Mouse (Mus musculus) liver, embryonic 15.5 days (tissue): ENCODE data around the gene 9630041A04Rik. TPM values are rescaled to one million over a fixed set of nuclear protein-coding genes. Genes with fewer than 3 reads are reported as not detected.

Source experiments
- ATAC-seq: fragments of 200-750 bp; cut with Nextera tagmentation; 2 replicates; pipeline ENCODE4 v1.8.0; 2017; ENCODE audit warnings: moderate number of reproducible peaks, mild to moderate bottlenecking, moderate library complexity; ENCODE audit not compliant: insufficient read depth
- H3K27ac ChIP-seq: fragments of 300-500 bp; sonication (generic); replicated peaks from 2 replicates; pipeline ENCODE4 v1.5.1; 2015; ENCODE audit warnings: mild to moderate bottlenecking, inconsistent platforms
- H3K27me3 ChIP-seq: fragments of 300-500 bp; sonication (generic); 2 replicates; pipeline ENCODE4 v1.6.1; 2015; ENCODE audit warnings: mild to moderate bottlenecking, inconsistent platforms
- H3K36me3 ChIP-seq: fragments of 300-500 bp; sonication (generic); replicated peaks from 2 replicates; pipeline ENCODE4 v1.6.1; 2015; ENCODE audit warnings: moderate library complexity, mild to moderate bottlenecking, inconsistent platforms
- H3K4me1 ChIP-seq: fragments of 300-500 bp; sonication (generic); replicated peaks from 2 replicates; pipeline ENCODE4 v1.6.1; 2015; ENCODE audit warnings: inconsistent platforms
- H3K4me2 ChIP-seq: fragments of 300-500 bp; sonication (generic); 2 replicates; pipeline ENCODE4 v1.6.1; 2015; ENCODE audit warnings: moderate library complexity, mild to moderate bottlenecking, inconsistent platforms
- H3K4me3 ChIP-seq: fragments of 300-500 bp; sonication (generic); replicated peaks from 2 replicates; pipeline ENCODE4 v1.5.1; 2015; ENCODE audit warnings: mild to moderate bottlenecking, inconsistent platforms
- H3K9ac ChIP-seq: fragments of 300-500 bp; sonication (generic); 2 replicates; pipeline ENCODE4 v1.6.1; 2015; ENCODE audit warnings: moderate library complexity, mild to moderate bottlenecking, inconsistent platforms
- H3K9me3 ChIP-seq: fragments of 300-500 bp; sonication (generic); replicated peaks from 2 replicates; pipeline ENCODE4 v1.6.1; 2016; ENCODE audit warnings: inconsistent platforms
- WGBS: fragments of 180-500 bp; shearing (Covaris S2); methylation state at CpG from one replicate; pipeline ENCODE4 v1.1.7; 2015; ENCODE audit warnings: mixed read lengths; ENCODE audit not compliant: insufficient replicate concordance; 5-methylcytosine and 5-hydroxymethylcytosine counted together
- polyA plus RNA-seq: library from polyadenylated mRNA; unstranded; fragments of >200 nt; fragmentation: Nextera tagmentation; extraction: Ambion mirVana; gene quantifications from 2 replicates; pipeline ENCODE4 v1.2.1, GENCODE M21; 2015

9630041A04Rik gene
- not detected in 2 replicates for polyA plus RNA-seq

GRCm38 (mm10) chr9:101861596-101862471, at the start of gene 9630041A04Rik:
Gene 9630041A04Rik, plus strand, starts transcription at chr9:101861841.
- no peaks in the 10 kb centered on the region for H3K9me3 ChIP-seq
- no peak within 1 kb of the TSS for H3K27ac ChIP-seq
- H3K4me3 ChIP-seq, result no peak within 1 kb of the TSS
- no peaks in the 10 kb centered on the region for H3K4me1 ChIP-seq
- WGBS, result 60% methylated on average over 15 of the region's 15 CpGs
- no peaks in the 10 kb centered on the region for H3K36me3 ChIP-seq
- no peak for ATAC-seq
- no peaks in the 10 kb centered on the region for H3K27me3 ChIP-seq
- no peak within 1 kb of the TSS for H3K4me2 ChIP-seq
- no peak within 1 kb of the TSS for H3K9ac ChIP-seq

DNA sequence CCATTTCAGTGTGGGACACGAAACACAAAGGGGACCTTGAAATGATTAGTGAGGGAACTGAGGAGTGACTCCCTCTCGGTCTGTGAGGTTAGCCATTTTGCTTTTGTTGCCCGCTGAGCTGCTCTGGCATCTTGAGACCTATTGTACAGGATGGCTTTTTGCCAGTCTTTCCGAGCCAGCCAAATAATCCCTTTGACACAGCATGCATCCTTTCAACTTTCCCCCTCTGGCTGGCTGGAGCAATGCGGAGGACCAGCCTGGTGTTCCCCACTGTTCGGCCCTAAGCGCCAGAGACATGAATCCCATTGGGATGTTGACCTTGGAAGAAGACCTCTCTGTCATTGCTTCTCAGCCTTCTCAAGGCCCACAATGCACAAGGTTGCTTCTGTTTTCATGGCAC, 37.7 kb upstream of the 9630041A04Rik start:
- no peak overlapping the region for H3K27ac ChIP-seq
- H3K4me1 ChIP-seq, result no peaks in the 10 kb centered on the region
- no peak overlapping the region for H3K4me2 ChIP-seq
- ATAC-seq, result no peak
- H3K9me3 ChIP-seq, result no peaks in the 10 kb centered on the region
- no peak overlapping the region for H3K9ac ChIP-seq
- H3K27me3 ChIP-seq, result no peaks in the 10 kb centered on the region
- H3K36me3 ChIP-seq, result no peaks in the 10 kb centered on the region
- H3K4me3 ChIP-seq, result no peak overlapping the region
- 66% methylated on average over 7 of the region's 7 CpGs for WGBS

DNA sequence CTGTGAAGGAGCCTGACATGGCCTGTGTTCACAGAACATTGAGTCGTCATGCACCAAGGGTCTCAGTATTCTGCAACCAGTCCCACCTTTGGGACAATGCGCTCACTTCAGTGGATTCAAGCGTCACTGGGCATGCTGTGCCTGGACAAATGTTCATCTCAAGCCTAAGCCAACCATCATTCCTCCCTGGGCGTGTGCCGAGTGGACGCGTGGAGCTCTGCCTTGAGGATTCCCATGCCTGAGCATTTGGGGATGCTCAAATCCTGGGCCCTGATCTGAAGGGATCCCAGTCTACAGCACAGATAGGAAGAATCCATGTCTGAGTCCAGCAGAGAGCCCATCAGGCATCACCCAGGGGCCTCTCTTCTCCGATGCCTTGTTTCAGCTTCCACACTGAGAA, 36.0 kb upstream of the 9630041A04Rik start:
- ATAC-seq, result no peak
- H3K9ac ChIP-seq, result no peak overlapping the region
- H3K9me3 ChIP-seq, result no peaks in the 10 kb centered on the region
- H3K4me2 ChIP-seq, result no peak overlapping the region
- H3K27me3 ChIP-seq, result no peaks in the 10 kb centered on the region
- H3K36me3 ChIP-seq, result no peaks in the 10 kb centered on the region
- no peak overlapping the region for H3K27ac ChIP-seq
- 77% methylated on average over 8 of the region's 8 CpGs for WGBS
- H3K4me1 ChIP-seq, result no peaks in the 10 kb centered on the region
- no peak overlapping the region for H3K4me3 ChIP-seq

- Histone ChIP-seq H3K9ac (no peak overlapping the region), H3K4me3 (no peak overlapping the region), H3K27me3 (no peaks in the 10 kb centered on the region), H3K27ac (no peak overlapping the region), H3K4me2 (no peak overlapping the region), H3K9me3 (no peaks in the 10 kb centered on the region), H3K4me1 (no peaks in the 10 kb centered on the region), H3K36me3 (no peaks in the 10 kb centered on the region)
- WGBS, result 47% methylated on average over 2 of the region's 2 CpGs
- ATAC-seq, result no peak
Measured at GRCm38 (mm10) chr9:101833619-101834018, 28.0 kb upstream of the 9630041A04Rik start.

DNA sequence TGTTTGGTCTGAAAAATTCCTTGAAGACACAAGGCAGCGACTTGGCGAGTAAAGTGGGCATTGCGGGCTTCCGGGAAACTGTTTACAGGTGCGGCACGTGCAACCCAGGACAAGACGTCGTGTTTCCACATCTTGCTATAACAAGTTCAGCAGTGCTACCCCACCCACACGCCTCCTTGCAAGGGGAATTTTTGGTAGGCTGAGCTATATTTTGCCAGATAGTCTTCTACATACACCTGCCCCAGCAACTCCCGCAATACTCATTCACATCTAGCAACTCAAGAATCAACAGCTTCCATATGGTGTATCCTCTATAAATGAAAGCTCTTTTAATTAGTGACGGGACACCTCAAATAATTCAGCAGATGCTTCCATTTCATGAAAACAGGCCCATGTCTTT, 20.5 kb upstream of the 9630041A04Rik start:
- Histone ChIP-seq H3K4me1 (no peaks in the 10 kb centered on the region), H3K27me3 (no peaks in the 10 kb centered on the region), H3K4me2 (no peak overlapping the region), H3K9me3 (no peaks in the 10 kb centered on the region), H3K4me3 (no peak overlapping the region), H3K27ac (no peak overlapping the region), H3K36me3 (no peaks in the 10 kb centered on the region), H3K9ac (no peak overlapping the region)
- ATAC-seq, result no peak
- WGBS, result 75% methylated on average over 11 of the region's 11 CpGs

- H3K4me3 ChIP-seq, result no peak overlapping the region
- whole genome bisulfite sequencing, result 57% methylated on average over 4 of the region's 4 CpGs
- H3K4me2 ChIP-seq, result no peak overlapping the region
- no peaks in the 10 kb centered on the region for H3K9me3 ChIP-seq
- no peak overlapping the region for H3K27ac ChIP-seq
- H3K27me3 ChIP-seq, result no peaks in the 10 kb centered on the region
- H3K4me1 ChIP-seq, result no peaks in the 10 kb centered on the region
- H3K9ac ChIP-seq, result no peak overlapping the region
- H3K36me3 ChIP-seq, result no peaks in the 10 kb centered on the region
- no peak for ATAC-seq
Measured at GRCm38 (mm10) chr9:101843893-101844292, 17.7 kb upstream of the 9630041A04Rik start.

DNA sequence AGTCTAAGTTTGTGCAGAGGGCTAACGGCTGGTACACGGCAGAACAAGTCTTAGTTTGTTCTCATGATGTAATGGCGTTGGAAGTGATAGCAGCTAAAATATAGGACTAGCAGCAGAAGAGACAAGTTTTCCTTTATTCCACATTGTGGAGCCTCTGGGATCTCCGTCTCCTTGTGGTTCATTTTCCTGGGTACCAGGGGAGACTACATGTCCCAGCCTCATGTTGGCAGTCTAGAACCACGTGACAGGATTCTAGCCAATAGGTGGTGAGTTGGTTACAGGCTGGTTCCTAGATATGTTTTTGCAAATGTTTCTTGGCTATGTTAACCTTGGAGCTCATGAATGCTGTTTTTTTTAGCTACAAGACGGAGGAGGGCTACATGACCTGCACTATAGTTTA, 15.9 kb upstream of the 9630041A04Rik start:
- Histone ChIP-seq H3K4me1 (no peaks in the 10 kb centered on the region), H3K27ac (no peak overlapping the region), H3K36me3 (no peaks in the 10 kb centered on the region), H3K4me2 (no peak overlapping the region), H3K9me3 (no peaks in the 10 kb centered on the region), H3K9ac (no peak overlapping the region), H3K27me3 (no peaks in the 10 kb centered on the region), H3K4me3 (no peak overlapping the region)
- 63% methylated on average over 6 of the region's 6 CpGs for WGBS
- no peak for ATAC-seq

- Histone ChIP-seq H3K36me3 (no peaks in the 10 kb centered on the region), H3K9ac (no peak overlapping the region), H3K4me1 (no peaks in the 10 kb centered on the region), H3K9me3 (no peaks in the 10 kb centered on the region), H3K4me3 (no peak overlapping the region), H3K27me3 (no peaks in the 10 kb centered on the region), H3K4me2 (no peak overlapping the region), H3K27ac (no peak overlapping the region)
- 67% methylated on average over 12 of the region's 12 CpGs for WGBS
- no peak for ATAC-seq
Measured at GRCm38 (mm10) chr9:101862481-101863065, 932 bp downstream of the 9630041A04Rik start.

DNA sequence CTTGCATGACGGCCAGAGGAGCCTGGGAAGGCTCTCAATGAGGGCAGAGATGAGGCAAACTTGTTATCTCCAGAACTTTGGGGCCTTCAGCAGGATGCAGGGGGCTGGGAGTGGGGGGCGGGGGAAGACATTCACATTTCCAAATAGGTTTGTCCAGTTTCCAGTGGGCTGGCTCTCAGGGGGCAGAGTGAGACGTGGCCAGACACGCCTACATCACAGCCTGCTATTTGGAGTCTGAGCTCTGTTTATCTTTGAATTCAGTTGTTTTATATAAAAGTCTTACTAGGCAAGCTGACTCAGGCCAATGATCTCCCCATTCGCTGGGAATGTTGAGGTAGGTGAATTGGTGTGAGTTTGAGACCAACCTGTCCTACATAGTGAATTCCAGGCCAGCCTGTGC, 1.5 kb downstream of the 9630041A04Rik start:
- Histone ChIP-seq H3K4me3 (no peak overlapping the region), H3K36me3 (no peaks in the 10 kb centered on the region), H3K9me3 (no peaks in the 10 kb centered on the region), H3K4me1 (no peaks in the 10 kb centered on the region), H3K9ac (no peak overlapping the region), H3K27me3 (no peaks in the 10 kb centered on the region), H3K27ac (no peak overlapping the region), H3K4me2 (no peak overlapping the region)
- 69% methylated on average over 5 of the region's 5 CpGs for WGBS
- no peak for ATAC-seq

DNA sequence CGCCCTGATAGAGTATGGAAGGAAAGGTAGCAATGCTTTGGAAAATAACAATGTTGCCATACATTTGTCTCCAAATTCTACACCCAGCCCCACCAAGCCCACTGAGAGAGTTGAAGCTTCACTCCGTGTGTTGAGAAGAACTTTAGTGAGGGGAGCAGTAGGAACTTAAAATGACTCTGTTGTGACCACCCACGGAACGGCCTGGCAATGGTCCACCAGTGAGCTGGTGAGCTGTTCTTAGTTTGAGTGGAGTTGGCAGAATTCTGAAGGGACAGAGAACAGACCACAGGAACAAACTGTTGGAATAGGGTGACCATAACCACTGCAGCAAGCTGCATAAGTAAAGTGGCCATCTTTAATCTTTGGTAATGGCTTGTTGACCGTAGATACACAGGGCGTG, 7.0 kb downstream of the 9630041A04Rik start:
- H3K36me3 ChIP-seq, result no peaks in the 10 kb centered on the region
- ATAC-seq, result no peak
- H3K27me3 ChIP-seq, result no peaks in the 10 kb centered on the region
- no peak overlapping the region for H3K9ac ChIP-seq
- 61% methylated on average over 6 of the region's 6 CpGs for WGBS
- H3K9me3 ChIP-seq, result no peaks in the 10 kb centered on the region
- H3K27ac ChIP-seq, result no peak overlapping the region
- no peak overlapping the region for H3K4me2 ChIP-seq
- no peaks in the 10 kb centered on the region for H3K4me1 ChIP-seq
- no peak overlapping the region for H3K4me3 ChIP-seq

DNA sequence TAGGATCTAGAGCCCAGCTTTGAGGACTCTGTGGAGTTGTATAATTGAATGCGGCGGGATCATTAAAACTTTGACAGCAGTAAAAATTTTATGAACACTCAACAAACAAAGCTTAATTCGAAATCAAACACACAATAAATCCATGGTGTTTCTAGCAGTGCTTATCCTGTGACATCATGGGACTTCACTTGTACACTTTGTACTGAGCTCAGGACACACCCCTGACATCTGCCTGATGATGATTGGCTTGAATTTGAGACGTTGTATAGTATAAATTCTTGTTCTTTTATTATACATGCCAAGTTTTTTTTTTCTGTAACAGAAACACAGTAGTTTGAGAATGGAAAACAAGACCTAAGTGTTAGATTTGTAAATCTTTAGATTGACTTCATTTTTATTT, 8.4 kb downstream of the 9630041A04Rik start:
- Histone ChIP-seq H3K9ac (no peak overlapping the region), H3K4me1 (no peaks in the 10 kb centered on the region), H3K27ac (no peak overlapping the region), H3K9me3 (no peaks in the 10 kb centered on the region), H3K4me2 (no peak overlapping the region), H3K4me3 (no peak overlapping the region), H3K36me3 (no peaks in the 10 kb centered on the region), H3K27me3 (no peaks in the 10 kb centered on the region)
- 60% methylated on average over 4 of the region's 4 CpGs for WGBS
- no peak for ATAC-seq
